Mouse (Mus musculus): Measurements from ENCODE around the gene Insig2.

Gene Insig2

DNA sequence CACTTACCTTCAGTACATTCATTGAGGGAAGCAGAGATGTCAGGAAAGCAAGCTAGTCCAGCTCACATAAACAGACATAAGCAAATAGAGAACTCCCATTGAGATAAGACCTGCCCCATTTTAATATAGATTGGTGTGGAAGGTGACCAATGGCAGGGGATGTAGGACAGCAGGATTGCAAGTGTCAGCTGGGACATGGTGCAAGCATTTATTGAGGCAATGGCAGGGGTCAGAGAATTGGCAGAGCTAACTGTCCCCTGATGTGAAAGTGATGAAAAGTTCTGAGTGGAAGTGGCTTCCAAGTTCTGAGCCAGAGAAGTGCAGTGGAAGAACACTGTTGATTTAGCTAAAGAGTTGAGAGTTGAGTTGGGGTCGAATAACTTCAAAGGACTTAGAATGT is at the start of gene Insig2:
Gene Insig2 (minus strand): TSS at position 105 of the 400 bp plus-strand sequence.
- no peak for DNase-seq (ENCODE audit: low spot score in 2 of 2)

- no peak for DNase-seq (ENCODE audit: low spot score in 2 of 2)
Observed at GRCm38 (mm10) chr1:121381562-121381961, 49.2 kb upstream of the Insig2 start.

GRCm38 (mm10) chr1:121380033-121380432 is 47.6 kb upstream of the Insig2 start:
- DNase-seq (ENCODE audit: low spot score in 2 of 2), result no peak

GRCm38 (mm10) chr1:121377901-121378300 is 45.5 kb upstream of the Insig2 start:
- no peak for DNase-seq (ENCODE audit: low spot score in 2 of 2)

DNA sequence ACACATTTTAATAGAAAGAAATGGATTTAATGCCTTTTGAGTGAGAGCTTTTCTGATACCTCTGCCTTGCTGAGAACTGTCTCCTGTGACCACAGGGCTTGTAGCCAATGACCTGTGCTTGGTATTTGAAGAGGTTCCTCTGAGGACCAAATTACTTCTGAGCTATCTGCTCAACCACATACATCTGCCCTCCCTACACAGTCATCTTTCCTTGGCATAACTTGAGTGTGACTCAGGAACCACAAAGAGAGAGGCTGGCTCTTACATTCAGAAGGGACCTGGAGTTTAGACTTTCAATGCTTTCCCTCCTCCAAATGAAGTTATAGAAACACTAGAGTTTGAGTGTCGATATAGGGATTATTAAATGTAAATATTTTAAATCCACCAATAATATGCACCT is 45.0 kb upstream of the Insig2 start:
- no peak for DNase-seq (ENCODE audit: low spot score in 2 of 2)

- DNase-seq (ENCODE audit: low spot score in 2 of 2), result no peak
Observed at GRCm38 (mm10) chr1:121373631-121374030, 41.2 kb upstream of the Insig2 start.

GRCm38 (mm10) chr1:121372656-121373055 is 40.3 kb upstream of the Insig2 start:
- DNase-seq (ENCODE audit: low spot score in 2 of 2), result no peak

GRCm38 (mm10) chr1:121371449-121371848 is 39.1 kb upstream of the Insig2 start:
- DNase-seq (ENCODE audit: low spot score in 2 of 2), result no peak

DNA sequence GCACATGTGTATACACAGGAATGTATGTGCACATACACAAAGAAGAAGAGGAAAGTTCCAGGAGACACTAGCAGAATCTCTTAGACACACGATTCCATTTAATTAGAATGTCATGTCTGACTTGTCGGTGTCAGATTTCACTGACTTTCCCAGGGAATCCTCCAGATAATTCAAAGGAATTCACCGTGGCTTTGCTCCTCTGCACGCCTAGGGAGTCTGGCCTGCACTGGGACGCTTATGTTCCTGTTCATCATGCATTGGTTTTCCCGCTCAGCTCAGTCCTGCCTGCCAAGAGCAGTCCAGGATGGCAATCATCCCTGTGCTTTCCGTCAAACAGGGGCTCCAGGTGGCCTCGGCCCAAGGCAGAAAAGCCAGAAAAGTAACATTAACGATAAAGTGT is 34.9 kb upstream of the Insig2 start:
- DNase-seq (ENCODE audit: low spot score in 2 of 2), result no peak

DNA sequence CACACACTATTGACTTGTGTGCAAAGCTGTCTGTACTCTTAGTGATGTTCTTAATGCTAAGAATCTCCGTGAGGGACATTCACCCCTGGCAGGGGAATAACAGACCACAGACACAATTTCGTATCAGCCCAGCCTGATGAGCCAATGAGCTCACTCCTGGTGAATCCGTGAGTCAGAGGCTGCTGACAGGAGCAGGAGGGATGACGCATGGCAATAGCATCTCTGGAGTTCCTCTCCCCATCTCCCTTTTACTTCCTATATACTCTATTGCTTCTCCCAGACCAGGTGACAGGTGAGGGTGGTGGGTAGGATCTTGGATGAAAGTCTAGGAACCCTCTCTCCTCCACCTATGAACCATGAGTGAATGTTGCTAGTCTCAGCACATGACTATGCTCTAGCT is 28.2 kb upstream of the Insig2 start:
- no peak for DNase-seq (ENCODE audit: low spot score in 2 of 2)

DNA sequence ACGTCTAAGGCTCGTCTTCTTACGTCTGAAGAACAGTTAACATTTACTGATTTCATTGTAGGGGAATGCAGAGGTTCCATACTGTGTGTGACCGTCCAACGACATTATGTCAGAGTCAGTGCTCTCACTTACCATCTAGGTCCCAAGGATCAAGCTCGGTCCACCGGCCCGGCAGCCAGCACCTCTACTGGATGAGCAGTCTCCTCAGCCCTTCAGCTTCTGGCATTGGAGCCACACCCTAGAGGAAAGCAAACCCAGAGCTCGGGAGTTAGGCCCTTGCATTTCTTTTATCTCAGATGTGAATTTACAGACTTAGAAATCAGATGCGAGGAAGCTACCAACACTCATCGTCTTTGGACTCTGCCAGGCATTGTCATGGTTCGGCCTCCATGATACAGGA is 27.3 kb upstream of the Insig2 start:
- DNase-seq (ENCODE audit: low spot score in 2 of 2), result no peak

GRCm38 (mm10) chr1:121353779-121354178 is 21.4 kb upstream of the Insig2 start:
- DNase-seq (ENCODE audit: low spot score in 2 of 2), result no peak

GRCm38 (mm10) chr1:121351037-121351436 is 18.6 kb upstream of the Insig2 start:
- no peak for DNase-seq (ENCODE audit: low spot score in 2 of 2)

DNA sequence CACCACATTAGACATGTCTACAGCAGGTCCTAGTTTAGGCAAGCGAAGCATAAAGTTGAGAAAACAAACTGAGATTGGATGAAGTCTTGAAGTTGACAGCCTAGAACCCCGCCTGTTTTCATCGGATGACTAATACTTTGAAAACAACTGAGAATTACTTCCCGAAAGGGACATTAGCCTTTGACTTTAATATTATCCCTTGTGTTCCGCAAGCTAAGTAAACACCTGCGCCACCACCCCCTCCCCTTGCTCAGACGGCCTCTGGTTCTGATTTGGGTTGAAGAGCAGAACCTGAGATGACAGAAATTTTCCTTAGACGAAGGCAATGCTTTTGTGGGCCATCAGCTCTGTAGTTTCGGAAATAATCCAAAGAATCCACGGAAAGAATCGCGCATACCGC is 18.2 kb upstream of the Insig2 start:
- no peak for DNase-seq (ENCODE audit: low spot score in 2 of 2)

GRCm38 (mm10) chr1:121348875-121349847 is 16.8 kb upstream of the Insig2 start:
- no peak for DNase-seq (ENCODE audit: low spot score in 2 of 2)

DNA sequence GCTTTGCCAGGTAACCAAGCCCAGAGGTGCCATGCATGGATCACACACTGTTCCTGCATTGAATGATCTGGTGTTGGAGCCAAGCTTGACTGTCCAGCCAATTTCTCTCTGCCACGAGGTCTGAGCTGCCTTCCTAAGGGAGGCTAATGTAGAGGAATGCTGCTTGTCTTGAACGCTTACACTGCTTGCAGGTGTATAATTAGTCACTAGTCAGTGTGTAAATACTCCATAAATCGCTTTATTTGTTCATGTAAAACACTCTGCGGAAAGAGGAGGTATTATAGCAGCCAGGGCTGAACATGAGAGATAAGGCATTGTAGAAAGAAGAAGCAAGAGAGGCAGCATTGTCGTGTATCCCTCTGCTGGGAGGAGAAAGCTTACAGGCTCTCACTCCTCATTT is 11.6 kb upstream of the Insig2 start:
- DNase-seq (ENCODE audit: low spot score in 2 of 2), result no peak

- no peak for DNase-seq (ENCODE audit: low spot score in 2 of 2)
Observed at GRCm38 (mm10) chr1:121335789-121336188, 3.4 kb upstream of the Insig2 start.

DNA sequence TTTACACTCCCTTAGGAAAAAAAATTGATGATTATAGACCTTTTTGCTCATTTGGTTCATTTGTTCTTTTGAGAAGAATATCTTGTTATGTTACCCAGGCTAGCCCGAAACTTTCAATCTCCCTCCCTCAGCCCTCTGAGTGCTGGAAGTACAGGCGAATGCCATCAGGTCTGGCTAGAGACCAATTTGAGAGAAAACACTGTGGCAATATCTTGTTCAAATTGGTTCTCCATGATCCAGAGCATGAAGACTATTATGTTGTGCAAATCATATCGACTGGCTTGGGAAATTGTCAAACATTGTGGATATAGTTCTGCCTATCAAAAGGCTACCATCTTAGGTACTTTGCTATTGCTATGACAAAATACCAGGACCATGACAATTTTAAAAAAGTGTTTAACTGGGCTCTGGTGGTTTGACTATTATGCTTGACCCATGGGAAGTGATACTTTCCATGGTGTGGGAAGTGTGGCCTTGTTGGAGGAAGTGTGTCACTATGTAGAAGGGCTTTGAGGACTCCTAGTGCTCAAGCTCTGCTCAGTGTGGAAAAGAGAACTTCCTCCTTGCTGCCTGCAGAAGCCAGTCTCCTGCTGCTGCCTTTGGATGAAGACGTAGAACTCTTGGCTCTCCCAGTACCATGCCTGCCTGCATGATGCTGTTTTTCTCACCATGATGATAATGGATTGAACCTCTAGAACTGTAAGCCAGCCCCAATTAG is 1.8 kb upstream of the Insig2 start:
- DNase-seq (ENCODE audit: low spot score in 2 of 2), result no peak

- no peak for DNase-seq (ENCODE audit: low spot score in 2 of 2)
Observed at GRCm38 (mm10) chr1:121330621-121331020, 1.8 kb downstream of the Insig2 start.

GRCm38 (mm10) chr1:121329391-121329790 is 3.0 kb downstream of the Insig2 start:
- no peak for DNase-seq (ENCODE audit: low spot score in 2 of 2)

- no peak for DNase-seq (ENCODE audit: low spot score in 2 of 2)
Observed at GRCm38 (mm10) chr1:121328193-121328555, 4.2 kb downstream of the Insig2 start.

GRCm38 (mm10) chr1:121327344-121328192 is 4.8 kb downstream of the Insig2 start:
- peak; percentile 95 for DNase-seq (ENCODE audit: low spot score in 2 of 2)
